12 mouse cellular contexts compared by ENCODE assay signal in genomic region chr6:52464571-52464970, GRCm38 (mm10).
"Had no signal": no experiment of that assay in that cellular context is flagged by ENCODE, and none has a peak within 500 bp of the region (broad histone marks: within the 10 kb centered on the region; RNA-seq: fewer than 3 reads in every experiment).

No protein-coding gene starts in this region.

- DNase-seq: kidney, postnatal 25 days; layer of hippocampus, adult 9-11 months; layer of hippocampus, postnatal 36 days; retina, postnatal 1 day; right cerebral cortex, postnatal 4 days; thymus, postnatal 4 days had no signal

- H3K27ac ChIP-seq: limb, embryonic 15.5 days; liver, embryonic 12.5 days; lung, embryonic 15.5 days; midbrain, embryonic 12.5 days; neural tube, embryonic 13.5 days; stomach, embryonic 15.5 days had no signal

- H3K4me3 ChIP-seq: limb, embryonic 15.5 days; liver, embryonic 12.5 days; lung, embryonic 15.5 days; midbrain, embryonic 12.5 days; neural tube, embryonic 13.5 days; stomach, embryonic 15.5 days had no signal
